Mouse (Mus musculus) ES-E14 (cell line): ENCODE data around the gene Asphd1.

Experiments used
- HCFC1 ChIP-seq: IDR thresholded peaks from 2 replicates; pipeline ENCODE4 v1.6.1; 2012; ENCODE audit warnings: low read length, inconsistent platforms, borderline replicate concordance; ENCODE audit not compliant: insufficient read depth
- MAFK ChIP-seq: IDR thresholded peaks from 2 replicates; pipeline ENCODE4 v1.6.1; 2014; ENCODE audit warnings: mild to moderate bottlenecking, low read depth, low read length, inconsistent platforms; ENCODE audit not compliant: insufficient read depth
- ZC3H11A ChIP-seq: IDR thresholded peaks from 2 replicates; pipeline ENCODE4 v1.6.1; 2012; ENCODE audit warnings: low read depth, mild to moderate bottlenecking, inconsistent platforms, low read length, borderline replicate concordance
- ZNF384 ChIP-seq: IDR thresholded peaks from 2 replicates; pipeline ENCODE4 v1.6.1; 2012; ENCODE audit warnings: low read depth, low read length, inconsistent platforms

- TF ChIP-seq MAFK (no peak), HCFC1 (no peak), ZC3H11A (no peak), ZNF384 (no peak)
Observed at GRCm38 (mm10) chr7:126926299-126926698, 23.1 kb downstream of the Asphd1 start.
